Mouse (Mus musculus): ENCODE data around the gene Mtmr2. TPM values are rescaled to one million over a fixed set of nuclear protein-coding genes. Genes with fewer than 3 reads are reported as not detected.

Gene Mtmr2
- 17.8 and 35.4 TPM in 2 replicates for polyA plus RNA-seq (2012; rRNA removed; ENCODE audit: low replicate concordance)

GRCm38 (mm10) chr9:13748404-13748797 is at the start of gene Mtmr2:
Gene Mtmr2, plus strand, starts transcription at chr9:13748410.

GRCm38 (mm10) chr9:13826832-13827405 is 78.7 kb downstream of the Mtmr2 start, which contains the start of gene Cep57:
Gene Cep57, minus strand, starts transcription at chr9:13827107.

GRCm38 (mm10) chr9:13827406-13828086 is 79.3 kb downstream of the Mtmr2 start, which contains the start of gene Fam76b:
Gene Fam76b, plus strand, starts transcription at chr9:13827716.

Other genes starting within 250 kb of the Mtmr2 start
- gene Cep57, start 78.7 kb downstream of the Mtmr2 start, polyA plus RNA-seq (2012; rRNA removed; ENCODE audit: low replicate concordance): 7.1 and 11.2 TPM in 2 replicates
- gene Fam76b, start 79.3 kb downstream of the Mtmr2 start, polyA plus RNA-seq (2012; rRNA removed; ENCODE audit: low replicate concordance): 5.1 and 6.5 TPM in 2 replicates

Data from subcutaneous adipose tissue, adult 2 months (tissue).